Mouse (Mus musculus): ENCODE measurements around the gene Cdc6.
A peak's percentile ranks its signal among the peaks of the same experiment; 100 is the strongest.

Gene Cdc6

DNA sequence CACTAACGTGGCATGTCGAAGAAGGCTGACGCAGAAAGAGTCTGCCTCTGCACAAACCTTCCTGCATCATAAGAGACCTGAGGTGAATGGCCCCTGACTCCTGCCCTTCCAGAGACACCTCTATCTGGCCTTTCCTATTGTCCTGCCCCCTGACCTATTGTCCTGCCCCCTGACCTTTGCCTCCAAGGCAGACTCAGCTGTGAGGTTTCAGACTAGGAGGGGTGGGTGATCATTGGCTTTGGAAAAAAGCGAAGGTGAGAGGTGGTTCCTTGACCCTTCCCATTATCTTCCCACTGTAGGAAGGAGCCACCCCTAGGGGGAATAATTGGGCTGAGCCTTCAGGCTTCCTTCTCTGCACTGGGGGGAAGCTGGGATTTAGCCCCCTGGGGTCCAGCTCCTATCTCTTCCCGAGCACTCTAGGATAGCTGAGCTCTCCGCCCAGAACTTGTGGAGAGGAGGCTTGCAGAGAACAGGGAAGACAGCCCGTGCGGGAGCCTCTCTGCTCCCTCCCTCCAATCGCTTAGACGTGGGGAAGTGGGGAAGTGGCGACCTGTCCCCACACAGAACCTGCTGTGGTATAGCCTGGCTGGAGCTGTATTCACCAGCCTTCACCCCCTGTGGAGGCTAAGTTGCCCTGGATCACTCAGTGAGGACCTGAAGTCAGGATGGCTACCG is 55.0 kb downstream of the Cdc6 start:
- no peak for DNase-seq

DNA sequence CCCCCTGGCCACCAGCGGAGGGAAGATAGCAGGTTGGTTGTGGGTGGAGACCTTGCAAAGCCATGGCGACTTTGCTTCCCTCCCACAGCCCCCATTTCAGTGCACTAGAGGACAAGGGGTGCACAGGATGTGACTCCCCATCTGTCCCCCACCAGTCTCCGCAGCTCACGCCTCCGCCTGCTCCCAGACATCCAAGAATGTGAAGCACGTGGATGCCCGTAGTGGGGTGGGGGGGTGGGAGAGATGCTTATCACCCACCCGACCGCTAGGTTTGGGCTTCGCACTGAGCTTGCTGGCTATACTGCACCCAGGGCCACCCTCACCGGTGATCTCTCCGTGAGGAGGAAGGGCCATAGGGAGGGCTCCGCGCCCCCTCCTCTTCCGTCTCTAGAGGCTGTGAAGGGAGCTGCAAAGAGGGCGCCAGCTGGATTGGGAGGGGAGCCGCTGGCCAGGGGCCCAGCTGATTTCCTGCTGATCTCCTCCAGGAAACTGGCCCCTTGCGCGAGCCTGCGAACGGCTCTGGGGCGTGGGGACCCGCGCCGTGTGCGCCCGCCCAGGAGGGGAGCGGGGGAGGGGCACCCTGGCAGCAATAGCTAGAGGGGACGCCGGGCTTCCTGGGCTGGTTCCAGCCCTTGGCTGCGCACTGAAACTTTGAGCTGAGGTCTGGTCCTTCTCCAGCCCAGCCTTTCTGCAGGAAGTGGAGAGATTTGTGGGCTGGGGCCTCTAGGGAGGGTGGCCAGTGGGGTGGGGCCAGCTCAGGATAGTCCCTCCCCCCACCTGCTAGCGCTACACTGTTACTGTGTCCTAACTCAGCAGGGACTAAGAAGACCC is 55.8 kb downstream of the Cdc6 start:
- peak; percentile 76 for DNase-seq

GRCm38 (mm10) chr11:98964201-98964615 is 56.6 kb downstream of the Cdc6 start:
- DNase-seq: no peak

DNA sequence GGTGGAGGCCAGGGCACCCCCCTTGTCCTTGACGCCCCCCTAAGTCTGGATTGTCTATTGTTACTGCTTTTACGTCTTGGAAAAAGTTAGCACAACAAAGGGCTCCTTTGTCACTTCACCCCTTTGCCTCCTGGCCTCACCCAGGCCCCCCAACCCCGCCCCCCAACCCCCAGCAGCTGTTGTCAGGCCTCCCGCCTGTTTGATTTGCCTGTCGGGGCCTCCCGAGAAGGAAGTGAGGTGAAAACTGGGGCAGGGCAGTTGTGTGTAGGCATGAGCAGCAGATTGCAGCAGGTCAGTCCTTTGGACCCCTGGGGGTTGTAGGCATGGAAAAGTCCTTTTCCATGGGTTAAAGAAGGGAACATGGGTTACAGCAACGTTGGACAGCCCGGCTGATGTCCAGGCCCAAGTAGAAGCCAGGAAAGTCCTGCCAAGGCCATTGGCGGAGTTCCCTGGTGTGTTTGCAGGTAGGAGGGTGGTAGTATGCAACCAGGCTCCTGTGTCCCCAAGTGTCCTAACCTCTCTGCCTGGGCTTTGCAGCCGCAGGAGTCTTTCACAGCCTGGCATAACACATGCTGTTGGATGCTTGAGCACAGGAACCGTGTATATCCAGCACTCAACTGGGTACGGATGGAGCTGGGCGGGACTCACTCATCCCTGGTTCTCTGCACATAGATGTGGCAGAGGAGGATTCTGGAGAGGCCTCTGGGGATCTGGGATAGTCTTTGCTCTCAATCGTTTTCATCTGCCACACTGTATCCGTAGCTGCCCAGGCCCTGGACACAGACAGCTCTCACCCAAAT is 57.2 kb downstream of the Cdc6 start:
- no peak for DNase-seq

- no peak for DNase-seq
These were observed 57.9 kb downstream of the Cdc6 start for GRCm38 (mm10) chr11:98965416-98966077.

DNA sequence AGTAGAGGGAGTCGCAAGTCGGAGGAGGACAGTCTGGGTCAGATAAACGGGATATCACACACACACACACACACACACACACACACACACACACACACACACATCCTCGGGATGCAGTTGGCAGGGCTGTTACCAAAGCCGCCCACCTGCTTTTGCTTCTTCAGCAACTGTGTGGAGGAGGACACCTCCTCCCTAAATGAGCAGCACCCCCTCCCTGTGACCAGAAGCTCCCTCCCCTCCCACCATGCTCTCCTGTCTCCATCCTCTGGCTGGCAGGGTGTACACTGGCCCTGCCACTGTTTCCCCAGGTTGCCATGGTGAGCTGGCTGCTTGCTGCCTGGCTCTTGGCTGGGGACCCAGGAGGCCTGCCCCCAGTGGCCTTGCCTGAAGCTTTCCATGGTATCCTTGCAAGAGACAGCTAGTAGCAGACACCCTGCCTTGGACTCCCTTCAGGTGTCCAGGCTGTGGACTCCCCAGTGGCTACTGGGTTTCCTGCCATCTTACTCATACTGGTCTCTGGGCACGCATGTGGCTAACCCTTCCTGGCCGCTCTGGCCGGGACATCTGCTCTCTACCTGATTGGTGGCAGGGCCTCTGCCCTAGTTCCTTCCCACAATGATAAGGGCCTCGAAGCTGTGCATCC is 59.0 kb downstream of the Cdc6 start:
- DNase-seq: no peak

GRCm38 (mm10) chr11:98968079-98968478 is 60.5 kb downstream of the Cdc6 start:
- no peak for DNase-seq

- DNase-seq: no peak
These were observed 61.3 kb downstream of the Cdc6 start for GRCm38 (mm10) chr11:98968716-98969495.

GRCm38 (mm10) chr11:98969496-98969927 is 61.9 kb downstream of the Cdc6 start:
- DNase-seq: no peak

- no peak for DNase-seq
These were observed 62.8 kb downstream of the Cdc6 start for GRCm38 (mm10) chr11:98970191-98970925.

GRCm38 (mm10) chr11:98971316-98972031 is 63.9 kb downstream of the Cdc6 start:
- no peak for DNase-seq

DNA sequence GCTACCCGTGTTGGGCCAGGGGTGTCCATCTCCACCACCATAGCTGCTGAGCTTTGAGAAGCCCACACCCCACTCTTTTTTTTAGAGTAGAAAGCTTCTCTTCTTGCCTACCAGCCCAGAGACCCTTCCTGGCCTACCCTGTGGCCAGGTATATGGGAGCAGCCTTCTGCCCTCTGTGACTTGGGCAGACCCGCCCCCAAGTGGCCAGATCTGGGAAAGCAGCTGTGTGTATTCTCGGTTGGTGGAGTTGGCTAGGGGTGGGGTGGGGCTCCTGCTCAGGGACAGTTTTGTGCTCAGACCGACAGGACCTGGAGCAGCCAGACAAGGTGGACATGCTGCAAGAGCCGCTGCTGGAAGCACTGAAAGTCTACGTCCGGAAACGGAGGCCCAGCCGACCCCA is 64.6 kb downstream of the Cdc6 start:
- DNase-seq: peak; percentile 80

DNA sequence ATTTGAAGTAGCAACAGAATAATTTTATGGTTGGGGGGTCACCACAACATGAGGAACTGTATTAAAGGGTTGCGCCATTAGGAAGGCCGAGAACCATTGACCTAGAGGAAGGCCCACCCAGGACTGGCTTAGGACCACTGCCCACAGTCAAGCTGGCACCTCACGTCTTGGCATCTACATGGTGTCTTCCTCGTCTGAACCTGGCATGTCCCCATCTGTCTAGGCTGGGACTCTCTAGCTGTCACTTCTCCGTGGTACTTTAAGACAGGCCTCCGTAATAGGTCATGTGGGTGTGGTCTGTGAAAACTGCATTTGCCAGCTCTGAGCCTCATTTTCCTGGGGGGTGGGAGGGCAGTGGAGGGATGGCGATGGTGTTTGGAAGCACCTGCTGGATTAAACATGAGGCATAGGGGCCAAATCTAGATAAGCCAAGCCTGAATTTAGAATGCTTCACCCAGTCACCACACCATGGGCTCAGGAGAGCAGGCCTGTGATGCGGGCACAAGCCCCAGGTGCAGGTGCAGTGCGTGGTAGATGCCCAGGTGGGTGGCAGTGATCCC is 65.3 kb downstream of the Cdc6 start:
- no peak for DNase-seq

Measured in liver (tissue).